Mouse (Mus musculus): ENCODE measurements around the gene A930033H14Rik. TPM values are rescaled to one million over a fixed set of nuclear protein-coding genes. Genes with fewer than 3 reads are reported as not detected.

The A930033H14Rik gene
- total and polyA plus RNA-seq, 3 experiments: 0.11 TPM; not detected in 2

- Histone ChIP-seq H3K4me3 (ENCODE audit: low read depth, low read length) (no peak overlapping the region), H3K9me3 (replicated peaks) (peaks cover 68% of the 10 kb centered on the region), H3K27me3 (ENCODE audit: insufficient read depth, low read length) (no peaks in the 10 kb centered on the region), H3K4me1 (ENCODE audit: insufficient read depth, low read depth, low read length) (no peaks in the 10 kb centered on the region), H3K36me3 (replicated peaks) (no peaks in the 10 kb centered on the region)
- no peak for ATAC-seq (ENCODE audit: extremely low read depth, insufficient number of reproducible peaks, low FRiP score, poor library complexity, severe bottlenecking)
- no peak for TF ChIP-seq CTCF (IDR thresholded peaks at IDR 0.05; ENCODE audit: low read depth, low read length)
- TF ChIP-seq GATA1 (IDR thresholded peaks at IDR 0.05; ENCODE audit: borderline replicate concordance, low read length): no peak
- TF ChIP-seq GATA2 (IDR thresholded peaks at IDR 0.05; ENCODE audit: borderline replicate concordance, low read depth, low read length): no peak
- no peak for TF ChIP-seq TAL1 (conservative IDR thresholded peaks at IDR 0.05; ENCODE audit: low read depth, low read length)
- TF ChIP-seq POLR2AphosphoS5 (IDR thresholded peaks at IDR 0.05; ENCODE audit: insufficient replicate concordance, low read depth, low read length): no peak
- DNase-seq (ENCODE audit: low spot score): no peak
Measured at GRCm38 (mm10) chr10:69224276-69224675, 11.4 kb upstream of the A930033H14Rik start.

DNA sequence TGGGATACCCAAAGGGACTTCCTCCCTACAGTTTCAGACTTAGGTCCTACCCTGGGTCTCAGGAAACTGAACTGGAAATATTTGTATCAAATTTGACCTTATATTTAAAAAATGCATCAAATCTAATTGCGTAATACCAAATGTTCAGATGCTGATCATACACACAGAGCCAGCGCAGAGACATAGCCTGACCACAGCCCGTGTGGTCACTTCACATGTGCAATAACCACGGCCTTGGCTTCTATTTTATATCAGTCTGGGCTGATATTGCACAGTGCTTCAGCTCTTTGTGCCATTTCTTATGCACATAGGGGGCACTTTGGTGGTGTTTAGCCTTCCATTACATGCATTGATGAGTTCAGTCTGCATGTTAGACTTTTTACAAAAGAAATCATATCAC is 10.3 kb upstream of the A930033H14Rik start:
- TF ChIP-seq TAL1 (conservative IDR thresholded peaks at IDR 0.05; ENCODE audit: low read depth, low read length): no peak
- TF ChIP-seq POLR2AphosphoS5 (IDR thresholded peaks at IDR 0.05; ENCODE audit: insufficient replicate concordance, low read depth, low read length): no peak
- no peak for TF ChIP-seq GATA2 (IDR thresholded peaks at IDR 0.05; ENCODE audit: borderline replicate concordance, low read depth, low read length)
- TF ChIP-seq CTCF (IDR thresholded peaks at IDR 0.05; ENCODE audit: low read depth, low read length): no peak
- TF ChIP-seq GATA1 (IDR thresholded peaks at IDR 0.05; ENCODE audit: borderline replicate concordance, low read length): no peak
- H3K4me3 ChIP-seq (ENCODE audit: low read depth, low read length): no peak overlapping the region
- H3K36me3 ChIP-seq (replicated peaks): no peaks in the 10 kb centered on the region
- DNase-seq (ENCODE audit: low spot score) (no peak), ATAC-seq (ENCODE audit: extremely low read depth, insufficient number of reproducible peaks, low FRiP score, poor library complexity, severe bottlenecking) (no peak)
- H3K27me3 ChIP-seq (ENCODE audit: insufficient read depth, low read length): no peaks in the 10 kb centered on the region
- H3K9me3 ChIP-seq (replicated peaks): peaks cover 68% of the 10 kb centered on the region
- no peaks in the 10 kb centered on the region for H3K4me1 ChIP-seq (ENCODE audit: insufficient read depth, low read depth, low read length)

DNA sequence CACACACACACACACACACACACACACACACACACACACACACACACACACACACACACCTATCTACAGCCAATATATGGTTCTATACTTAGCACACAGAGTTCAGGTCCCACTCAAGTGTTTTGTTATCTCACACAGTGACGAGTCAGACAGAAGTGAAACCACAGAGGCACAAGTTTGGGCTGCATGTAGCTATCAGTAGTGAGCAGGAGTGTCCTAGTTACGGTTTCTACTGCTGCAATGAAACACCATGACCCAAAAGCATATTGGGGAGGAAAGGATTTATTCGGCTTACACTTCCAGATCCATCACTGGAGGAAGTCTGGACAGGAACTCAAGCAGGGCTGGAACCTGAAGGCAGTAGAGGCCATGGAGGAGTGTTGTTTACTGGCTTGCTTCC is 9.1 kb upstream of the A930033H14Rik start:
- ATAC-seq (ENCODE audit: extremely low read depth, insufficient number of reproducible peaks, low FRiP score, poor library complexity, severe bottlenecking): no peak
- H3K27me3 ChIP-seq (ENCODE audit: insufficient read depth, low read length): no peaks in the 10 kb centered on the region
- no peak for TF ChIP-seq TAL1 (conservative IDR thresholded peaks at IDR 0.05; ENCODE audit: low read depth, low read length)
- no peak for TF ChIP-seq GATA2 (IDR thresholded peaks at IDR 0.05; ENCODE audit: borderline replicate concordance, low read depth, low read length)
- TF ChIP-seq CTCF (IDR thresholded peaks at IDR 0.05; ENCODE audit: low read depth, low read length): no peak
- TF ChIP-seq POLR2AphosphoS5 (IDR thresholded peaks at IDR 0.05; ENCODE audit: insufficient replicate concordance, low read depth, low read length): no peak
- TF ChIP-seq GATA1 (IDR thresholded peaks at IDR 0.05; ENCODE audit: borderline replicate concordance, low read length): no peak
- no peaks in the 10 kb centered on the region for H3K4me1 ChIP-seq (ENCODE audit: insufficient read depth, low read depth, low read length)
- H3K9me3 ChIP-seq (replicated peaks): peaks cover 64% of the 10 kb centered on the region
- H3K4me3 ChIP-seq (ENCODE audit: low read depth, low read length): no peak overlapping the region
- no peak for DNase-seq (ENCODE audit: low spot score)
- H3K36me3 ChIP-seq (replicated peaks): no peaks in the 10 kb centered on the region

DNA sequence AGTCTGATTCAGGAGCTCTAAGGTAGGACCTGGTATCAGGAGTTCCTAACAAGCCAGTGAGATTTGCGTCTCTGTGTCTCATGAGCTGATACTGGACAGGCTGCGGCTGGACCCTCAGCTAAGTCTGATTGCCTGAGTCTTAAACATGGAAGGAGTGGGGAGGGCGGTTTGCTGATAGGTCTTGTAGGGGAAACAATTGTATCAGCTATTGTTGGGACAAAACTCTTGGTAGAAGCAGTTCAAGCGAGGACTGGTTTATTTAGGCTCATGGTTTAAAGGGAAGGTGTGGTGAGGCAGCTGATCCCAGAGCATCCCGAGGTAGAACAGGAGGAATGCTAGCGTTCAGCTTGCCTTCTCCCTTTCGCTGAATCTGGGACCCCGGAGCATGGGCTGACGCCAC is 8.2 kb upstream of the A930033H14Rik start:
- Histone ChIP-seq H3K9me3 (replicated peaks) (peaks cover 64% of the 10 kb centered on the region), H3K4me3 (ENCODE audit: low read depth, low read length) (no peak overlapping the region), H3K36me3 (replicated peaks) (no peaks in the 10 kb centered on the region), H3K4me1 (ENCODE audit: insufficient read depth, low read depth, low read length) (no peaks in the 10 kb centered on the region), H3K27me3 (ENCODE audit: insufficient read depth, low read length) (no peaks in the 10 kb centered on the region)
- no peak for ATAC-seq (ENCODE audit: extremely low read depth, insufficient number of reproducible peaks, low FRiP score, poor library complexity, severe bottlenecking)
- TF ChIP-seq TAL1 (conservative IDR thresholded peaks at IDR 0.05; ENCODE audit: low read depth, low read length): no peak
- DNase-seq (ENCODE audit: low spot score): no peak

DNA sequence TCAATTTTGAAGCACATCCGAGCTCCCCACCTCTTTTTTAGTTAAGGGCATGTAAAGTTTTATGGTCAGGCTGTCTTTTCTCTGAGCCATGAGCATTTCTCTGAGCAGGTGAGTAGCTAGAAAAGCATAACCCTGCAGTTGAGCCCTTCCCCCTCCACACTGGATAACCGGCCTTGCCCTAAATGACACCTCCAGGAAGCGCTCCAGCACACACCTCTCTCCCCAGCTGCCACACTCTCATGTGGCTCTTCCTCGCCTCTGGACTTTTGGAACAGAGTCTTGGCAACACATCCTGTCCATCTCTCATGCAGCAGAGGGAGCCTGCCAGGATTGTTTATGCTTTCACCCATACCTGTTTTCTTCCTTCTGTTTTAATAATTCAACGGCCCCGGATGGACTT is 7.4 kb upstream of the A930033H14Rik start:
- ATAC-seq (ENCODE audit: extremely low read depth, insufficient number of reproducible peaks, low FRiP score, poor library complexity, severe bottlenecking): no peak
- TF ChIP-seq GATA1 (IDR thresholded peaks at IDR 0.05; ENCODE audit: borderline replicate concordance, low read length) (no peak), TAL1 (conservative IDR thresholded peaks at IDR 0.05; ENCODE audit: low read depth, low read length) (no peak), CTCF (IDR thresholded peaks at IDR 0.05; ENCODE audit: low read depth, low read length) (no peak), GATA2 (IDR thresholded peaks at IDR 0.05; ENCODE audit: borderline replicate concordance, low read depth, low read length) (no peak), POLR2AphosphoS5 (IDR thresholded peaks at IDR 0.05; ENCODE audit: insufficient replicate concordance, low read depth, low read length) (no peak)
- Histone ChIP-seq H3K36me3 (replicated peaks) (no peaks in the 10 kb centered on the region), H3K9me3 (replicated peaks) (peaks cover 57% of the 10 kb centered on the region), H3K4me1 (ENCODE audit: insufficient read depth, low read depth, low read length) (no peaks in the 10 kb centered on the region), H3K4me3 (ENCODE audit: low read depth, low read length) (no peak overlapping the region), H3K27me3 (ENCODE audit: insufficient read depth, low read length) (no peaks in the 10 kb centered on the region)
- no peak for DNase-seq (ENCODE audit: low spot score)

GRCm38 (mm10) chr10:69219289-69219626 is 6.4 kb upstream of the A930033H14Rik start:
- Histone ChIP-seq H3K4me3 (ENCODE audit: low read depth, low read length) (no peak overlapping the region), H3K9me3 (replicated peaks) (peaks cover 49% of the 10 kb centered on the region), H3K27me3 (ENCODE audit: insufficient read depth, low read length) (no peaks in the 10 kb centered on the region), H3K36me3 (replicated peaks) (no peaks in the 10 kb centered on the region), H3K4me1 (ENCODE audit: insufficient read depth, low read depth, low read length) (no peaks in the 10 kb centered on the region)
- no peak for DNase-seq (ENCODE audit: low spot score)
- ATAC-seq (ENCODE audit: extremely low read depth, insufficient number of reproducible peaks, low FRiP score, poor library complexity, severe bottlenecking): no peak
- TF ChIP-seq CTCF (IDR thresholded peaks at IDR 0.05; ENCODE audit: low read depth, low read length): no peak
- TF ChIP-seq TAL1 (conservative IDR thresholded peaks at IDR 0.05; ENCODE audit: low read depth, low read length): no peak
- no peak for TF ChIP-seq GATA1 (IDR thresholded peaks at IDR 0.05; ENCODE audit: borderline replicate concordance, low read length)
- TF ChIP-seq GATA2 (IDR thresholded peaks at IDR 0.05; ENCODE audit: borderline replicate concordance, low read depth, low read length): no peak
- TF ChIP-seq POLR2AphosphoS5 (IDR thresholded peaks at IDR 0.05; ENCODE audit: insufficient replicate concordance, low read depth, low read length): no peak

Data from G1E (cell line).